Mouse (Mus musculus) stomach, embryonic 15.5 days (tissue): ENCODE results near the gene Sstr2. TPM values are rescaled to one million over a fixed set of nuclear protein-coding genes. Genes with fewer than 3 reads are reported as not detected.
A peak's percentile ranks its signal among the peaks of the same experiment; 100 is the strongest.

ENCODE experiments used
- ATAC-seq: fragments of 200-750 bp; cut with Nextera tagmentation; 2 replicates; pipeline ENCODE4 v1.8.0; 2017; ENCODE audit warnings: low read depth, moderate number of reproducible peaks, moderate TSS enrichment; ENCODE audit not compliant: insufficient read depth, low FRiP score
- H3K27ac ChIP-seq: fragments of 300-500 bp; sonication (generic); 2 replicates; pipeline ENCODE4 v1.5.1; 2015; ENCODE audit warnings: mild to moderate bottlenecking, inconsistent platforms
- H3K27me3 ChIP-seq: fragments of 300-500 bp; sonication (generic); replicated peaks from 2 replicates; pipeline ENCODE4 v1.6.1; 2015; ENCODE audit warnings: inconsistent platforms
- H3K36me3 ChIP-seq: fragments of 300-500 bp; sonication (generic); 2 replicates; pipeline ENCODE4 v1.6.1; 2015; ENCODE audit warnings: inconsistent platforms
- H3K4me1 ChIP-seq: fragments of 300-500 bp; sonication (generic); 2 replicates; pipeline ENCODE4 v1.6.1; 2015; ENCODE audit warnings: inconsistent platforms
- H3K4me2 ChIP-seq: fragments of 300-500 bp; sonication (generic); 2 replicates; pipeline ENCODE4 v1.6.1; 2015; ENCODE audit warnings: mild to moderate bottlenecking, inconsistent platforms
- H3K4me3 ChIP-seq: fragments of 300-500 bp; sonication (generic); replicated peaks from 2 replicates; pipeline ENCODE4 v1.5.1; 2015; ENCODE audit warnings: inconsistent platforms
- H3K9ac ChIP-seq: fragments of 300-500 bp; sonication (generic); 2 replicates; pipeline ENCODE4 v1.6.1; 2015; ENCODE audit warnings: inconsistent platforms
- H3K9me3 ChIP-seq: fragments of 300-500 bp; sonication (generic); 2 replicates; pipeline ENCODE4 v1.6.1; 2016; ENCODE audit warnings: inconsistent platforms
- WGBS: fragments of 180-500 bp; shearing (Covaris S2); methylation state at CpG from one replicate; pipeline ENCODE4 v1.1.7; 2015; 5-methylcytosine and 5-hydroxymethylcytosine counted together
- polyA plus RNA-seq: library from polyadenylated mRNA; unstranded; fragments of >200 nt; fragmentation: Nextera tagmentation; extraction: Ambion mirVana; gene quantifications from 2 replicates; pipeline ENCODE4 v1.2.1, GENCODE M21; 2015

The Sstr2 gene
- polyA plus RNA-seq, 1 experiment from 2014 or later: 1.9 TPM

DNA sequence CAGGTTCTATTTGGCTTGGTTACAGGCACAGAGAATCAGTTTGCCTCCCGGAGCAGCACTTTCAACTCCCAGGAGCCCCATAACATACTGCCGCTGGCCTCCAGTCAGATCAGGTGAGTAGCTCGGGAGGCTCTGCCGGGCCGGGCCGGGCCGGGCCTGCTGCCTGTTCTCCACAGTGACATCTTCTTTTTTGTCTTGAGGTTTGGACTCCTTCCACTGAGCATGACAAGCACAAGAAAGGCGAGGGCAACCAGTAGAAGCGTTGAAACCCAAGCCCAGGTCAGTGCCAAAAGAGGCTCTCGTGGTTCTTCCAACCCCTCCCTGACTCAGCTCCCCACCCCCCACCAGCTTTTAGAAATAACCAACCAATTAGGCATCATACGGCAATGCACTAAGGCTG is 41.8 kb downstream of the Sstr2 start:
- Histone ChIP-seq H3K9ac (no peak overlapping the region), H3K9me3 (no peaks in the 10 kb centered on the region), H3K4me1 (no peaks in the 10 kb centered on the region), H3K4me2 (no peak overlapping the region), H3K27ac (no peak overlapping the region), H3K27me3 (no peaks in the 10 kb centered on the region), H3K4me3 (no peak overlapping the region), H3K36me3 (peaks cover 58% of the 10 kb centered on the region)
- WGBS: 94% methylated on average over 11 of the region's 11 CpGs
- no peak for ATAC-seq

DNA sequence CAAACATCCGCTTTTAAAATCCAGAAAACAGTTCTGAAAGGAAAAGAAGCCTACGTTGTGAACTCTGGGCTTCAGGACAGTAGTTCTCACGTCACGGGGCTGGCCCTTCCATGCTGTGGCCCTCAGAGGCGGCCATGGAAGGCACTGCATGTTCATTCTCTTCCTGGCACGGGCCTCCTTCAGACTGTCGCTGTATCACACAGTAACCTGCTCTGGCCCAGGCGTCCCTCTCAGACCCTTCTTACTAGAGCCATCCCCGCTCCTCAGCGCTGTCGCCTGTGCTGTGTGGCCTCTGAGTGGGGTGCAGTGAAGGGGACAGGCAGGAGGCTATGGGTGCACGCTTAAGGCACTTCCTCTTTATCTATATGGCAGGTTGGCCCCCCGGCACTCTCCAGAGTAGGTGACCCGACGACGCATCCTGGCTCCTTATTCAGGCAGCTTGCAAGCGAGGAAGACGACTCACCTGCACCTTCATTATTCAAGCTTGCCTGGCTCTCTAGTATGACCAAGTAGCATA is 42.8 kb downstream of the Sstr2 start:
- 90% methylated on average over 18 of the region's 18 CpGs for WGBS
- Histone ChIP-seq H3K27me3 (no peaks in the 10 kb centered on the region), H3K9ac (no peak overlapping the region), H3K9me3 (no peaks in the 10 kb centered on the region), H3K36me3 (peaks cover 49% of the 10 kb centered on the region), H3K4me3 (no peak overlapping the region), H3K27ac (no peak overlapping the region), H3K4me2 (no peak overlapping the region), H3K4me1 (no peaks in the 10 kb centered on the region)
- no peak for ATAC-seq

DNA sequence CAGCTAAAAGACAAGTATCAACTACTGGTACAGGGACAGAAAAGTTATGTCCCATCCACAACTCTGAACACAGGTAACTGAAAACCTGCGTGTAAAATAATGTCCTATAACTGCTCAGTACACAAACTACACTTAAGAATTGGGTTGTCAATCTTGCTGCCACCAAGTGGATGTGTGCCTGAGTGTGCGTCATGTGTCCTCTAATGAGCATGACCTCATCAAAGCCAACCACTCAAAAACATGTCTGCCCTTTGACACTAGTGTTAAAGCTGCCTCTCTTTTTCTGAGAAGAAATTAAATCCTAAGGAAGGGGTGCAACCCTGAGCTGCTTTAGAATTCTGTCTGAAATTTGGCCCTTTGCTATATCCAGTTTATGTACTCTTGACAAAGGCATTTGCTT is 45.1 kb downstream of the Sstr2 start:
- 73% methylated on average over 2 of the region's 2 CpGs for WGBS
- H3K36me3 ChIP-seq: peaks cover 30% of the 10 kb centered on the region
- no peaks in the 10 kb centered on the region for H3K9me3 ChIP-seq
- H3K9ac ChIP-seq: no peak overlapping the region
- ATAC-seq: no peak
- H3K4me2 ChIP-seq: no peak overlapping the region
- no peaks in the 10 kb centered on the region for H3K27me3 ChIP-seq
- H3K27ac ChIP-seq: no peak overlapping the region
- H3K4me3 ChIP-seq: no peak overlapping the region
- peaks cover 11% of the 10 kb centered on the region for H3K4me1 ChIP-seq

DNA sequence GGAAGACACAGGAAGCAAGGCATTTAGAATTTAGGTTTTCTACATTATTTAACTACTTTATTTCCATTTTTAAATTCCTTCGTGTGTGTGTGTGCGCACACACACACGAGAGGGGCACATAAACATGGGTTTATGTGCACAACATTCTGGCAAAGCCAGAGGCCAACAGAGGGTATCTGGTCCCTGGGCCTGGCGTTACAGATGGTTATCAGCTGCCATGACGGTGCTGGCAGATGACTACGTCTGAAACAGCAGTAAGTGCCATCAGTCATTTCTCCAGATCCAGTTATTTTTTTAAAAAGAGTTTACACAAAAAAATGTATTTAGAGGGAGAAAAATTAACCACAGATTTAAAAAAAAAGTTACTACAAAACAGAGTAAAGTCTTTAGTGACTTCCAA is 47.1 kb downstream of the Sstr2 start:
- peaks cover 26% of the 10 kb centered on the region for H3K36me3 ChIP-seq
- 64% methylated on average over 6 of the region's 6 CpGs for WGBS
- H3K4me2 ChIP-seq: no peak overlapping the region

DNA sequence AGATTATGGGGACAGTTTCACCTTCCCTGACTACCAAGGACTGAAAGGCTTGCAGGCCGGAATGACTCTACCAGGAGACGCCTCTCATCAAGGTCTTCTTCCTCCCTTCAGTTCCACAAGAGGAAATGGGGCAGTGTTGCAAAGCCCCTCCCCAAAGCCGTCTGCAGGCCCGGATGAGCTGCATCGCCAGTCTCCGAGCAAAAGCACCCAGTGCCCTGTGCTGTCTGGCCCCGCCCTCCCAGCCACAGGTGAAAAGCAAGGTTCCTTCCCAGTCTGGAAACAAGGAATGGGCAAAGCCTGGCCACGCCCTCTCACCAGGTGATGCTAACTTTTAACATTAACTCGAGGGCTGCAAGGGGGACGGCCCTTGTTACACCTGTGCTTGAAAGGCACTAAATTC is 47.5 kb downstream of the Sstr2 start:
- Histone ChIP-seq H3K27ac (peak overlapping the region; percentile 85), H3K9me3 (no peaks in the 10 kb centered on the region), H3K9ac (no peak overlapping the region), H3K4me1 (peaks cover 11% of the 10 kb centered on the region), H3K4me3 (no peak overlapping the region), H3K27me3 (no peaks in the 10 kb centered on the region), H3K4me2 (peak overlapping the region; percentile 25; the same call in 1 of the 2 replicates), H3K36me3 (peaks cover 25% of the 10 kb centered on the region)
- 49% methylated on average over 10 of the region's 10 CpGs for WGBS
- ATAC-seq: peak; percentile 49; the same call in 1 of the 2 replicates

More for the DNA sequence above, 47.1 kb downstream of the Sstr2 start:
- H3K9ac ChIP-seq: no peak overlapping the region
- no peaks in the 10 kb centered on the region for H3K27me3 ChIP-seq
- no peaks in the 10 kb centered on the region for H3K9me3 ChIP-seq
- peaks cover 11% of the 10 kb centered on the region for H3K4me1 ChIP-seq
- no peak for ATAC-seq
- H3K4me3 ChIP-seq: no peak overlapping the region
- H3K27ac ChIP-seq: no peak overlapping the region; the same call in 1 of the 2 replicates

DNA sequence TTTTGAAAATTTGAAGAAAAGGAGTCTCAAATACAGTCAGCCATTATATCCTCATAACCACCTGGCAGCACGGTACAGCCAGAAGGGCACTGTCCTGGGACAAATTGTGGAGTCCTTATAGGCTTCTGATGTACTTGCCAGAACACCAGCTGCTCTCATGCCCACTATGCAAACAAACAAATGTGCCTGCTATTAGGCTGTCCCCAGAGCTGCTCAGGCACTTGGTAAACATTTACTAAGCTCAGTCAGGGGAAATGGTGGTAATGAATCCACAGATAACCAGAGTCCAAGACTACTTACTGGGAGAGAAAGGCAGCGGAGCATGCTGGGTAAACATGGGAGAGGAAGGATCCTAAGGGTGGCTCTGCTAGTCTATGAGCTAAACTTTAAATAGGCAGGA is 48.0 kb downstream of the Sstr2 start:
- no peak overlapping the region for H3K4me3 ChIP-seq
- H3K4me2 ChIP-seq: peak overlapping the region; percentile 25; the same call in 1 of the 2 replicates
- H3K9ac ChIP-seq: no peak overlapping the region
- H3K27ac ChIP-seq: peak overlapping the region; percentile 85
- H3K9me3 ChIP-seq: no peaks in the 10 kb centered on the region
- H3K4me1 ChIP-seq: peaks cover 11% of the 10 kb centered on the region
- no peaks in the 10 kb centered on the region for H3K27me3 ChIP-seq
- WGBS: 58% methylated on average over 2 of the region's 2 CpGs
- peaks cover 20% of the 10 kb centered on the region for H3K36me3 ChIP-seq
- ATAC-seq: peak; percentile 80

DNA sequence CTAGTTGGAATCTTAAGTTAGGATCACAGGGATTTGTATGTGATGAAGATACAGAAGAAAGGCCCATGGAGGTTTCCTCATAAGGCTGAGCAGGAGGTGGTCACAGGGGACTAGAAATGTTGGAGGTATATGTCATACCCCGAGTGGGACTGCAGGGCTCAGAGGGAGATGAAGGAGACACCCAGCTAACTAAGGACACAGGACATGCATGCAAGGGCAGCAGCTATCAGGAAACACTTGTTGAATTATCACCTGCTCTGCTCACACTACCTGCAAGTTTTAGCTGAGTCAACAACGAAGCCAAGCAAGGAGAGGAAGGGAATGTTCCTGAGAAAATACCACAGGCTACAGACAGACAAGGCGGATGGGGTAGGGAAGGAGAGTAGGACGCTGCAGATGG is 48.6 kb downstream of the Sstr2 start:
- peaks cover 17% of the 10 kb centered on the region for H3K36me3 ChIP-seq

DNA sequence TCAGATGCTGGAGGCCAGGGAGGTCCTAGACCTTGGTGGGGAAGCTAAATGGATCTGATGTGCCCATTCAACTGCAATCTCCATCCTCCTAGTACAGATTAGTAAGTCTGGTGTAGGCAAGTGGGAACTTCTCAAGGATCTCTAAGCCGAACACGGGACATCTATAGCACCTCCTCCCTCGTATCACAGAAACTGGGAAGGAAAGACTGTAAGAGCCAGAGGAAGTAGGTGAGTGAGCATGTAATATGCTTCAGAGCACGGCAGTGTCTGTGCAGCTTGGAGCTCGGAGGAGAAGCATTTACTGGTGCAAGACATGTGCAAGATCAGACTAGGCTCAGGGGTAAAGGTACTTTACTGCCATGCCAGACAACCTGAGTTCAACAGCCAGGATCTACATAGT is 49.7 kb downstream of the Sstr2 start:
- Histone ChIP-seq H3K9ac (no peak overlapping the region), H3K4me2 (no peak overlapping the region), H3K9me3 (no peaks in the 10 kb centered on the region), H3K4me1 (peaks cover 11% of the 10 kb centered on the region), H3K27ac (peak overlapping the region; percentile 85; the same call in 1 of the 2 replicates), H3K27me3 (no peaks in the 10 kb centered on the region), H3K4me3 (no peak overlapping the region), H3K36me3 (peaks cover 21% of the 10 kb centered on the region; the same call in 1 of the 2 replicates)
- no peak for ATAC-seq
- WGBS: 83% methylated on average over 5 of the region's 5 CpGs

More for the DNA sequence above, 48.6 kb downstream of the Sstr2 start:
- no peak overlapping the region for H3K4me2 ChIP-seq
- no peaks in the 10 kb centered on the region for H3K9me3 ChIP-seq
- H3K9ac ChIP-seq: no peak overlapping the region
- 58% methylated on average over 4 of the region's 4 CpGs for WGBS
- H3K4me3 ChIP-seq: no peak overlapping the region
- peak; percentile 7; the same call in 1 of the 2 replicates for ATAC-seq
- peak overlapping the region; percentile 85 for H3K27ac ChIP-seq
- no peaks in the 10 kb centered on the region for H3K27me3 ChIP-seq
- H3K4me1 ChIP-seq: peaks cover 11% of the 10 kb centered on the region

DNA sequence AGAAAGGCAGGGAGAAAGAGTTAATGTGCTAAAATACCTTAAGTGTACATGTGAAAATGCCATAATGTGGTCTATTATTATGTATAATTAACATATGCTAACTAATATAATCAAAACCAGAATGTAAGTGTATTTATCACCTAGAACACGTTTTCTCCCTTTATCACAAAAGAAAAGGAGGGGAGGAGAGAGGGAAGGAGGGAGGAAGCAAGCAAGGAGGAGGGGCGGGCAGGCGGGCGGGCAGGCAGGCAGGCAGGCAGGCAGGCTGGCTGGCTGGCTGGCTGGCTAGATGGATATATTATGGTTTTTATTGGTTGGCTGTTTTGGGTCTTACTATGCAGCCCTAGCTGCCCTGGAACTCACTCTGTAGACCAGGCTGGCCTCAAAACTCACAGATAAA is 50.6 kb downstream of the Sstr2 start:
- no peak for ATAC-seq
- Histone ChIP-seq H3K36me3 (peaks cover 18% of the 10 kb centered on the region; the same call in 1 of the 2 replicates), H3K27ac (no peak overlapping the region)

DNA sequence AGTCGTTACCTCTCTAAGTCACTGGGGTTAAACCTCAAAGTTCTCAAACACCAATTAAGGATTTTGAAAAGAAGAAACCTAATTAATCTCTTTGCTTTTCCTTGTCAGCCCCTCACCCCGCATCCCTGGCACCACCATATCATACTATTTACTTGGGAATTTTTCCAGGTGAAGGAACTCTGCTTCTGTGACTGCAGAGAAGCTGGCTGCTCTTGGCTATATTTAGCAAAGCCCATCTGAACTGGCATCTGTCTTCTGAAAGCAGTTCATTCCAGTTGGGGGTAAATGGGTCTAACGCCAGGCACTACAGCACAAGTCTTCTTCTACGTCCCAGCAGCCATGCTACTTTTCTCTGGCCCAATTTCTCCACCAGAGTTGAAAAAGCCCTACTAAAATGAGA is 54.5 kb downstream of the Sstr2 start:
- Histone ChIP-seq H3K27ac (peak overlapping the region; percentile 40; the same call in 1 of the 2 replicates), H3K27me3 (no peaks in the 10 kb centered on the region), H3K36me3 (peaks cover 27% of the 10 kb centered on the region; the same call in 1 of the 2 replicates), H3K9ac (no peak overlapping the region), H3K4me1 (peaks cover 1% of the 10 kb centered on the region; the same call in 1 of the 2 replicates), H3K9me3 (no peaks in the 10 kb centered on the region), H3K4me2 (no peak overlapping the region), H3K4me3 (no peak overlapping the region)
- ATAC-seq: no peak
- 89% methylated on average over 4 of the region's 4 CpGs for WGBS

More for the DNA sequence above, 50.6 kb downstream of the Sstr2 start:
- no peak overlapping the region for H3K4me2 ChIP-seq
- 80% methylated on average over 4 of the region's 4 CpGs for WGBS
- H3K9me3 ChIP-seq: no peaks in the 10 kb centered on the region
- H3K4me3 ChIP-seq: no peak overlapping the region
- peaks cover 11% of the 10 kb centered on the region for H3K4me1 ChIP-seq
- H3K9ac ChIP-seq: no peak overlapping the region
- H3K27me3 ChIP-seq: no peaks in the 10 kb centered on the region

DNA sequence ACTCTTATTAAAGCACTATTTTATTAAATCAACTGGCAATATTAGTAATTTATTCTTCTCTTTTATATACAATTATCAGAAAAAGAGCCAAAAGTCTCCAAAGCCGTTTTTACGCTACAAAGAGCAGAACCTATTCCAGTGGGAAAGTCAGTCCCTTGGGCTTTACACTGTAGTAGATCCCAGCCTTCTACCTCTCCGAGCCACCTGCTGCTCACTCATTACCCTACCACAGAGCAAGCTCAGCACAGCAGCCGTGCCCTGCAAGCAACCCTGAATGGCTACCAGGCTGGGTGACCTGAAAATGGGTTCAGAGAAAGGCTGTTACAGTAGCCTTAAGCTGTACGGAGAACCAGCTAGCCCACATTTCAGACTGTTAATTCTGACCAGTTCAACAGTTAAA is 55.5 kb downstream of the Sstr2 start:
- H3K27ac ChIP-seq: no peak overlapping the region
- H3K27me3 ChIP-seq: no peaks in the 10 kb centered on the region
- H3K9ac ChIP-seq: no peak overlapping the region
- peaks cover 27% of the 10 kb centered on the region; the same call in 1 of the 2 replicates for H3K36me3 ChIP-seq
- 91% methylated on average over 5 of the region's 5 CpGs for WGBS
- H3K4me3 ChIP-seq: no peak overlapping the region
- no peak overlapping the region for H3K4me2 ChIP-seq
- no peaks in the 10 kb centered on the region for H3K9me3 ChIP-seq
- ATAC-seq: no peak
- no peaks in the 10 kb centered on the region for H3K4me1 ChIP-seq
